Mouse (Mus musculus) kidney, adult 18-20 months (tissue): ENCODE results near the gene Tubg1.

Source experiments
- DNase-seq: peaks from one replicate; pipeline ENCODE4 v3.0.0; 2021

The Tubg1 gene

GRCm38 (mm10) chr11:101167211-101167962 is 47.6 kb downstream of the Tubg1 start:
- DNase-seq: no peak

GRCm38 (mm10) chr11:101167963-101168300 is 48.2 kb downstream of the Tubg1 start:
- no peak for DNase-seq

GRCm38 (mm10) chr11:101168301-101168980 is 48.7 kb downstream of the Tubg1 start:
- peak; percentile 46 for DNase-seq

- DNase-seq: no peak
Measured at GRCm38 (mm10) chr11:101169301-101170107, 49.8 kb downstream of the Tubg1 start.

- DNase-seq: peak; percentile 73
Measured at GRCm38 (mm10) chr11:101170354-101170810, 50.6 kb downstream of the Tubg1 start, which contains the start of gene Cntnap1. Gene Cntnap1 (plus strand): TSS chr11:101170523.

GRCm38 (mm10) chr11:101170811-101171610 is 51.3 kb downstream of the Tubg1 start, which contains the start of gene Plekhh3:
Gene Plekhh3 (minus strand): TSS chr11:101171351.
- peak; percentile 92 for DNase-seq

- peak; percentile 78 for DNase-seq
Measured at GRCm38 (mm10) chr11:101171721-101172433, 52.1 kb downstream of the Tubg1 start.

GRCm38 (mm10) chr11:101172434-101172815 is 52.7 kb downstream of the Tubg1 start:
- no peak for DNase-seq

GRCm38 (mm10) chr11:101173112-101173511 is 53.4 kb downstream of the Tubg1 start:
- DNase-seq: peak; percentile 84

- DNase-seq: peak; percentile 85
Measured at GRCm38 (mm10) chr11:101173631-101174388, 54.1 kb downstream of the Tubg1 start.

GRCm38 (mm10) chr11:101174389-101174745 is 54.6 kb downstream of the Tubg1 start:
- DNase-seq: no peak

- DNase-seq: peak; percentile 42
Measured at GRCm38 (mm10) chr11:101174851-101175628, 55.3 kb downstream of the Tubg1 start, which contains the start of gene Ccr10. Gene Ccr10 (minus strand): TSS chr11:101175443.

- no peak for DNase-seq
Measured at GRCm38 (mm10) chr11:101175636-101176116, 55.9 kb downstream of the Tubg1 start.
